Mouse (Mus musculus) limb, embryonic 15.5 days (tissue): Measurements from ENCODE around the gene Rpl36. TPM values are rescaled to one million over a fixed set of nuclear protein-coding genes. Genes with fewer than 3 reads are reported as not detected.

Experiments
- ATAC-seq: fragments of 200-750 bp; cut with Nextera tagmentation; 2 replicates; pipeline ENCODE4 v1.8.0; 2017; ENCODE audit warnings: low read depth, moderate TSS enrichment; ENCODE audit not compliant: insufficient number of reproducible peaks, low FRiP score, low TSS enrichment
- H3K27ac ChIP-seq: fragments of 300-500 bp; sonication (generic); 2 replicates; pipeline ENCODE4 v1.5.1; 2015; ENCODE audit warnings: moderate library complexity, mild to moderate bottlenecking, inconsistent platforms
- H3K27me3 ChIP-seq: fragments of 300-500 bp; sonication (generic); 2 replicates; pipeline ENCODE4 v1.6.1; 2015; ENCODE audit warnings: inconsistent platforms
- H3K36me3 ChIP-seq: fragments of 300-500 bp; sonication (generic); 2 replicates; pipeline ENCODE4 v1.6.1; 2015; ENCODE audit warnings: inconsistent platforms
- H3K4me1 ChIP-seq: fragments of 300-500 bp; sonication (generic); 2 replicates; pipeline ENCODE4 v1.6.1; 2015; ENCODE audit warnings: inconsistent platforms
- H3K4me2 ChIP-seq: fragments of 300-500 bp; sonication (generic); 2 replicates; pipeline ENCODE4 v1.6.1; 2015; ENCODE audit warnings: mild to moderate bottlenecking, inconsistent platforms
- H3K4me3 ChIP-seq: fragments of 300-500 bp; sonication (generic); 2 replicates; pipeline ENCODE4 v1.5.1; 2015; ENCODE audit warnings: mild to moderate bottlenecking, inconsistent platforms
- H3K9ac ChIP-seq: fragments of 300-500 bp; sonication (generic); 2 replicates; pipeline ENCODE4 v1.6.1; 2015; ENCODE audit warnings: inconsistent platforms
- H3K9me3 ChIP-seq: fragments of 300-500 bp; sonication (generic); 2 replicates; pipeline ENCODE4 v1.6.1; 2016; ENCODE audit warnings: inconsistent platforms
- WGBS: fragments of 180-500 bp; shearing (Covaris S2); methylation state at CpG from one replicate; pipeline ENCODE4 v1.1.7; 2015; 5-methylcytosine and 5-hydroxymethylcytosine counted together
- polyA plus RNA-seq: library from polyadenylated mRNA; unstranded; fragments of >200 nt; fragmentation: Nextera tagmentation; extraction: Ambion mirVana; gene quantifications from 2 replicates; pipeline ENCODE4 v1.2.1, GENCODE M21; 2015

The Rpl36 gene
- 1,472 and 1,900 TPM in 2 replicates for polyA plus RNA-seq

GRCm38 (mm10) chr17:56613236-56613844 lies at the start of gene Rpl36:
Gene Rpl36 (plus strand): TSS chr17:56613416.
- Histone ChIP-seq H3K4me1 (peaks cover 37% of the 10 kb centered on the region), H3K9me3 (no peaks in the 10 kb centered on the region), H3K4me3 (peak within 1 kb of the TSS; percentile 62), H3K36me3 (peaks cover 41% of the 10 kb centered on the region), H3K4me2 (peak within 1 kb of the TSS; percentile 80), H3K27me3 (no peaks in the 10 kb centered on the region), H3K27ac (peak within 1 kb of the TSS; percentile 94), H3K9ac (peak within 1 kb of the TSS; percentile 68)
- WGBS: 0% methylated on average over 52 of the region's 52 CpGs
- ATAC-seq: peak; percentile 61

DNA sequence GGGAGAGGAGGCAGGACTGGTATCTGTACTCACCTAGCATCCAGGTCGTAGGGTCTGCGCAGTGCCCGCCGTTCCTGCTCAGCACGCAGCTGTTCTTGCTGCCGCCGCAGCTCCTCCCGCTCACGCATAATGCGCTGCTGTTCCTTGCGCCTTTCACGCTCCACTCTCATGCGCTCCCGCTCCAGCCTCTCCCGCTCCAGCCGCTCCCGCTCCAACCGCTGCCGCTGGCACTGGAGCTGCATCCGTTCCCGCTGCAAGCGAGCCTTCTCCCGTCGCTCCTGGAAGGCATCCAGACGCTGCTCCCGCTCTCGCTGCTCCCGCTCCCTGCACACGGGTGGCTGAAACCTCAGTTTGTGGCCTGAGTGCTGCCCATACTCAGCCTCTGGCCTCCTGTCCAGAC lies 46.9 kb upstream of the Rpl36 start:
- Histone ChIP-seq H3K36me3 (peaks cover 100% of the 10 kb centered on the region), H3K4me2 (no peak overlapping the region), H3K9me3 (no peaks in the 10 kb centered on the region), H3K4me3 (no peak overlapping the region), H3K27ac (no peak overlapping the region), H3K27me3 (no peaks in the 10 kb centered on the region), H3K4me1 (no peaks in the 10 kb centered on the region), H3K9ac (no peak overlapping the region)
- no peak for ATAC-seq
- WGBS: 92% methylated on average over 29 of the region's 29 CpGs

- H3K4me3 ChIP-seq: no peak overlapping the region
- H3K36me3 ChIP-seq: peaks cover 100% of the 10 kb centered on the region
- H3K27me3 ChIP-seq: no peaks in the 10 kb centered on the region
- no peak for ATAC-seq
- no peaks in the 10 kb centered on the region for H3K9me3 ChIP-seq
- no peak overlapping the region for H3K9ac ChIP-seq
- no peak overlapping the region for H3K4me2 ChIP-seq
- 91% methylated on average over 5 of the region's 5 CpGs for WGBS
- H3K27ac ChIP-seq: no peak overlapping the region
- H3K4me1 ChIP-seq: no peaks in the 10 kb centered on the region
Observed at GRCm38 (mm10) chr17:56566918-56567317, 46.3 kb upstream of the Rpl36 start.

- peaks cover 100% of the 10 kb centered on the region for H3K36me3 ChIP-seq
- no peaks in the 10 kb centered on the region for H3K9me3 ChIP-seq
- H3K27me3 ChIP-seq: no peaks in the 10 kb centered on the region
- ATAC-seq: no peak
- H3K4me1 ChIP-seq: no peaks in the 10 kb centered on the region
- no peak overlapping the region for H3K4me2 ChIP-seq
- no peak overlapping the region for H3K9ac ChIP-seq
- H3K4me3 ChIP-seq: no peak overlapping the region
- no peak overlapping the region for H3K27ac ChIP-seq
- 94% methylated on average over 4 of the region's 4 CpGs for WGBS
Observed at GRCm38 (mm10) chr17:56567370-56567769, 45.8 kb upstream of the Rpl36 start.

GRCm38 (mm10) chr17:56570287-56570686 lies 42.9 kb upstream of the Rpl36 start:
- H3K9ac ChIP-seq: no peak overlapping the region
- H3K9me3 ChIP-seq: no peaks in the 10 kb centered on the region
- H3K4me3 ChIP-seq: no peak overlapping the region
- no peak overlapping the region for H3K4me2 ChIP-seq
- H3K4me1 ChIP-seq: no peaks in the 10 kb centered on the region
- no peak overlapping the region for H3K27ac ChIP-seq
- ATAC-seq: no peak
- WGBS: 93% methylated on average over 4 of the region's 4 CpGs
- H3K36me3 ChIP-seq: peaks cover 98% of the 10 kb centered on the region
- no peaks in the 10 kb centered on the region for H3K27me3 ChIP-seq

DNA sequence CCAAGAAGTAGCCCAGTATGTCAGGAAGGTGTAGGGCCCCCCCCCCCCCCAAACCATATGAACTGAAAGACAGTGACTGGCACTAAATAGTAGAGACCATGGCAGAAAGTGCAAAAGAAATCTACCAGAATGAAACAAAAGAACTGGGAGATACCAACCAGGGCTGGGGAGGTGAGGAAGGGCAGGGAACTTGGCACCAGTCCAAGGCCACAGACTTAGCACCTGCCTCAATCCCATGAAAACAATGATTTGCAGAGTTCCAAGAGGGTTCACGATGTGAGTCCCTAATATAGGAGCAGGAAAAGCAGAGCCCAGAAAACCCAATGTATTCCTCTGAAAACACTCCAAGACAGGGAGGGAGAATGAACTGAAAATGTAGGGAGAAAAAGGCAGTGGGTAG lies 41.1 kb upstream of the Rpl36 start:
- 50% methylated on average over 1 of the region's 1 CpGs for WGBS
- peaks cover 91% of the 10 kb centered on the region for H3K36me3 ChIP-seq
- H3K4me3 ChIP-seq: no peak overlapping the region
- H3K9me3 ChIP-seq: no peaks in the 10 kb centered on the region
- no peak overlapping the region for H3K27ac ChIP-seq
- H3K4me1 ChIP-seq: no peaks in the 10 kb centered on the region
- H3K9ac ChIP-seq: no peak overlapping the region
- H3K27me3 ChIP-seq: no peaks in the 10 kb centered on the region
- no peak overlapping the region for H3K4me2 ChIP-seq
- ATAC-seq: no peak

DNA sequence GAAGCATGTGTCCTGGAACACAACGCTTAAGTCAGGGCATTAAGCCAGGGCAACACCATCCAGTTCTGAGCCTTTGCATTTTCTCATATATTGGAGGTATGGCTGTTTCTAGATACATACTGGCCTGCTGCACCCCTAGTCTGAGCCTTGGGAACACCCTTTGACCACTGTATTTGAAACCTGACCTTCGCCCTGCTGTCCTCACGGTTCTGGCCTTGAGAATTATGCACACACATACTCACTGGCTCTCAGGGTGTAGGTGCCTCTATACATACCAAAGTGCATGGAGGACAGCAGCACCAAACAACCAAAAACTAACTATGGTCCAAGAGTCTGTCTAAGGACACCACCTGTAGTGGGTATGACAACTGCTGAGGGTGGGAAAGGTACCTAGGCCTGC lies 40.3 kb upstream of the Rpl36 start:
- Histone ChIP-seq H3K9ac (no peak overlapping the region), H3K4me1 (no peaks in the 10 kb centered on the region), H3K4me2 (no peak overlapping the region), H3K9me3 (no peaks in the 10 kb centered on the region), H3K36me3 (peaks cover 91% of the 10 kb centered on the region), H3K27me3 (no peaks in the 10 kb centered on the region), H3K4me3 (no peak overlapping the region), H3K27ac (no peak overlapping the region)
- 93% methylated on average over 3 of the region's 3 CpGs for WGBS
- ATAC-seq: no peak

GRCm38 (mm10) chr17:56583071-56583470 lies 30.1 kb upstream of the Rpl36 start:
- Histone ChIP-seq H3K27me3 (no peaks in the 10 kb centered on the region), H3K36me3 (peaks cover 57% of the 10 kb centered on the region), H3K4me3 (peak overlapping the region; percentile 95), H3K4me2 (peak overlapping the region; percentile 77), H3K27ac (no peak overlapping the region), H3K9ac (peak overlapping the region; percentile 88), H3K9me3 (no peaks in the 10 kb centered on the region), H3K4me1 (peaks cover 48% of the 10 kb centered on the region)
- WGBS: 80% methylated on average over 1 of the region's 1 CpGs
- no peak for ATAC-seq

DNA sequence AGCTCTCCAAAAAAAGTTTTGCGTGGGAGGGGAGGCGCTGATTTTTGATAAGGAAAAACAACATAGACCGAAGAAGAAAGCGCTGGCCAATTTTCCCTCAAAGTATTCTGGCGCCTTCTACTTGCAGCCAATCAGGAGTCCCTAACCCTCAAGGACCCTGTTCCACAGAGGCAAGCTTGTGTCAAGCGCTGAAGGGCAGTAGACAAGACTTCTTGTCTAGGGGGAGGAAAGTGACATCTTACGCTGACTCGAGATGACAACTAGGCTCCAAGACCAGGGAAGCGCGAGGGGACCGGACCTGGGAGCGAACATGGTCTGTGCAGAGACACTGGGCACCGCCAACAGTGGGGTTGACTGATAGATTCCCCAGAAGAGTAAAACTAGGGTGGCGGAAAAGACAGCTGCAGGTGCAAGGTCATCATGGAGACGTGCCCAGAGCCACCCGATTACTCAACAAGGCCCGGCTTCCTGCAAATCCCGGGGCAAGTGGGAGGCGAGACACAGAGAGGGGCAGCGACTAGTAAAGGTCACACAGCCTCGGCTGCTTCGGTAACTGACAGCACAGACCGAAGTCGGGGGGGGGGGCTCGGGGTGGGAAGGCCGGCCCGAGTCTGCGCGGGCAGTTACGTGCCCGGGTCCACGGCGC lies 29.5 kb upstream of the Rpl36 start:
- peak overlapping the region; percentile 88 for H3K9ac ChIP-seq
- peak overlapping the region; percentile 95 for H3K4me3 ChIP-seq
- H3K27ac ChIP-seq: peak overlapping the region; percentile 96
- no peaks in the 10 kb centered on the region for H3K9me3 ChIP-seq
- WGBS: 2% methylated on average over 33 of the region's 33 CpGs
- H3K36me3 ChIP-seq: peaks cover 57% of the 10 kb centered on the region
- H3K4me1 ChIP-seq: peaks cover 48% of the 10 kb centered on the region
- H3K27me3 ChIP-seq: no peaks in the 10 kb centered on the region
- H3K4me2 ChIP-seq: peak overlapping the region; percentile 77
- no peak for ATAC-seq

GRCm38 (mm10) chr17:56584257-56585130 lies 28.7 kb upstream of the Rpl36 start, which contains the start of the genes Safb2 and Safb:
Gene Safb2 (minus strand): TSS chr17:56584585.
Gene Safb (plus strand): TSS chr17:56584825.
- Histone ChIP-seq H3K27ac (peak within 1 kb of the TSS; percentile 96), H3K9me3 (no peaks in the 10 kb centered on the region), H3K4me2 (peak within 1 kb of the TSS; percentile 77), H3K4me3 (peak within 1 kb of the TSS; percentile 95), H3K9ac (peak within 1 kb of the TSS; percentile 88), H3K36me3 (peaks cover 61% of the 10 kb centered on the region), H3K4me1 (peaks cover 48% of the 10 kb centered on the region), H3K27me3 (no peaks in the 10 kb centered on the region)
- peak; percentile 96 for ATAC-seq
- WGBS: under 1% methylated on average over 86 of the region's 101 CpGs

DNA sequence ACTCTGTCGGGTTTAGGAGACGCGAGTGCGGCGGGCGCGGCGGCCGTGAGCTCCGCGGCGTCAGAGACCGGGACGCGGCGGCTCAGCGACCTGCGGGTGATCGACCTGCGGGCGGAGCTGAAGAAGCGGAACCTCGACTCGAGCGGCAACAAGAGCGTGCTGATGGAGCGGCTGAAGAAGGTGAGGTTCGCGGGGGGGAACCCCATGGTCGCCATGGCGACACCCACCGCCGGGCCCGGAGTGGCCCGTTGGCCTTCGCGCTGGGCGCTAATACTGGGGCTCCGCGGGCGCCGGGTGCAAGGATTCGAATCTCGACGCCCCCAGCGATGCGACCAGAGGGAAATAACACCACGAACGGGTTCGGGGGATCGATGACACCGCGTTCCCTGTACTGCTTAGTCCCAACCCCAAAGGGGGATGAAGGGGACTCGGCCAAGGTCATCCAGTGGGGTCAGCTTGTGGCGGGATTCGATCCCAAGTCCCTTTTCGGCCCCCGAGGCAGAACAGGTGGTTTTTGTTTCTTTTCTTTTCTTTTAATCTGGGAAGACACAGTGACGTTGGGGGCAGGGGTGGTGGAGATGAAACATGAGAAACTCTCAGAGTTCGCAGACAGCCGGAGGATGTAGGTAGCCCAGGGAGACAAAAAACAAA lies 27.9 kb upstream of the Rpl36 start:
- H3K27ac ChIP-seq: peak overlapping the region; percentile 95
- peak overlapping the region; percentile 95 for H3K4me3 ChIP-seq
- H3K9me3 ChIP-seq: no peaks in the 10 kb centered on the region
- peak overlapping the region; percentile 63 for H3K4me2 ChIP-seq
- peaks cover 48% of the 10 kb centered on the region for H3K4me1 ChIP-seq
- under 1% methylated on average over 61 of the region's 61 CpGs for WGBS
- H3K27me3 ChIP-seq: no peaks in the 10 kb centered on the region
- peak overlapping the region; percentile 78 for H3K9ac ChIP-seq
- ATAC-seq: 0 out of 2 replicates have a peak, but pooled peaks have one; percentile 11
- peaks cover 66% of the 10 kb centered on the region for H3K36me3 ChIP-seq
